Mouse (Mus musculus) midbrain, embryonic 16.5 days (tissue): ENCODE measurements at regions not wholly inside any gene's neighbourhood (a gene's known extent, or its start where the extent isn't known, plus 50 kb on each side); places are given as distances from the start of the nearest gene placed in this dataset.
"Not testable (repeated sequence)": the region's sequence is repeated elsewhere in the genome, so short reads cannot be mapped to it uniquely, and the experiment has no call there.

ENCODE experiments used
- ATAC-seq: fragments of 200-750 bp; cut with Nextera tagmentation; 2 replicates; pipeline ENCODE4 v1.8.0; 2017; ENCODE audit warnings: moderate TSS enrichment
- H3K27ac ChIP-seq: fragments of 300-500 bp; sonication (generic); 2 replicates; pipeline ENCODE4 v1.5.1; 2014; ENCODE audit warnings: mild to moderate bottlenecking, low read length, mixed read lengths
- H3K27me3 ChIP-seq: fragments of 300-500 bp; sonication (generic); 2 replicates; pipeline ENCODE4 v1.6.1; 2014; ENCODE audit warnings: low read depth, low read length, mixed read lengths; ENCODE audit not compliant: control insufficient read depth, insufficient read depth
- H3K36me3 ChIP-seq: fragments of 300-500 bp; sonication (generic); 2 replicates; pipeline ENCODE4 v1.6.1; 2014; ENCODE audit warnings: mild to moderate bottlenecking, low read length, moderate library complexity, mixed read lengths; ENCODE audit not compliant: control insufficient read depth, insufficient read depth
- H3K4me1 ChIP-seq: fragments of 300-500 bp; sonication (generic); 2 replicates; pipeline ENCODE4 v1.6.1; 2014; ENCODE audit warnings: mild to moderate bottlenecking, low read length, mixed read lengths; ENCODE audit not compliant: control insufficient read depth, insufficient read depth
- H3K4me2 ChIP-seq: fragments of 300-500 bp; sonication (generic); 2 replicates; pipeline ENCODE4 v1.6.1; 2014; ENCODE audit warnings: mild to moderate bottlenecking, low read length, mixed read lengths
- H3K4me3 ChIP-seq: fragments of 300-500 bp; sonication (generic); 2 replicates; pipeline ENCODE4 v1.5.1; 2014; ENCODE audit warnings: low read depth, mild to moderate bottlenecking, low read length, moderate library complexity, mixed read lengths
- H3K9ac ChIP-seq: fragments of 300-500 bp; sonication (generic); 2 replicates; pipeline ENCODE4 v1.6.1; 2014; ENCODE audit warnings: low read depth, low read length, mixed read lengths
- H3K9me3 ChIP-seq: fragments of 300-500 bp; sonication (generic); replicated peaks from 2 replicates; pipeline ENCODE4 v1.6.1; 2014; ENCODE audit warnings: mild to moderate bottlenecking, low read length, mixed read lengths; ENCODE audit not compliant: control insufficient read depth, poor library complexity, severe bottlenecking
- WGBS: fragments of 180-500 bp; shearing (Covaris S2); extraction: QIAGEN DNeasy Blood & Tissue Kit; methylation state at CpG from one replicate; pipeline ENCODE4 v1.1.7; 2014; 5-methylcytosine and 5-hydroxymethylcytosine counted together

- H3K27ac ChIP-seq, result no peak overlapping the region
- no peak overlapping the region for H3K4me3 ChIP-seq
- ATAC-seq, result no peak
- no peak overlapping the region for H3K9ac ChIP-seq
- whole genome bisulfite sequencing, result 83% methylated on average over 9 of the region's 9 CpGs
- no peaks in the 10 kb centered on the region for H3K27me3 ChIP-seq
- H3K9me3 ChIP-seq, result no peaks in the 10 kb centered on the region
- H3K36me3 ChIP-seq, result no peaks in the 10 kb centered on the region
- H3K4me1 ChIP-seq, result no peaks in the 10 kb centered on the region
- no peak overlapping the region for H3K4me2 ChIP-seq
These were observed 136.6 kb upstream of the Spin1 start for GRCm38 (mm10) chr13:50964070-50964469.

- H3K4me2 ChIP-seq, H3K9ac ChIP-seq, H3K4me3 ChIP-seq, H3K9me3 ChIP-seq, H3K27ac ChIP-seq, H3K36me3 ChIP-seq, ATAC-seq, H3K27me3 ChIP-seq, H3K4me1 ChIP-seq: not testable (repeated sequence)
- 82% methylated on average over 7 of the region's 7 CpGs for WGBS
These were observed 135.6 kb upstream of the Spin1 start for GRCm38 (mm10) chr13:50965041-50965440.

- no peak overlapping the region for H3K9ac ChIP-seq
- no peak overlapping the region for H3K4me2 ChIP-seq
- no peaks in the 10 kb centered on the region for H3K27me3 ChIP-seq
- no peak for ATAC-seq
- H3K4me3 ChIP-seq, result no peak overlapping the region
- H3K4me1 ChIP-seq, result no peaks in the 10 kb centered on the region
- H3K27ac ChIP-seq, result no peak overlapping the region
- no peaks in the 10 kb centered on the region for H3K36me3 ChIP-seq
- 64% methylated on average over 4 of the region's 4 CpGs for WGBS
- no peaks in the 10 kb centered on the region for H3K9me3 ChIP-seq
These were observed 135.0 kb upstream of the Spin1 start for GRCm38 (mm10) chr13:50965678-50966077.

GRCm38 (mm10) chr13:50966826-50967225 lies 133.9 kb upstream of the Spin1 start:
- Histone ChIP-seq H3K4me2 (no peak overlapping the region), H3K9ac (no peak overlapping the region), H3K4me3 (no peak overlapping the region), H3K27ac (no peak overlapping the region), H3K9me3 (no peaks in the 10 kb centered on the region), H3K36me3 (no peaks in the 10 kb centered on the region), H3K4me1 (no peaks in the 10 kb centered on the region), H3K27me3 (no peaks in the 10 kb centered on the region)
- no peak for ATAC-seq
- 85% methylated on average over 2 of the region's 2 CpGs for WGBS

- peak; percentile 75; the same call in 1 of the 2 replicates for ATAC-seq
- WGBS, result 39% methylated on average over 8 of the region's 8 CpGs
- no peaks in the 10 kb centered on the region for H3K9me3 ChIP-seq
These were observed 127.3 kb upstream of the Spin1 start for GRCm38 (mm10) chr13:50973379-50973778.

GRCm38 (mm10) chr13:50975306-50975920 lies 125.3 kb upstream of the Spin1 start:
- no peak overlapping the region for H3K27ac ChIP-seq
- 83% methylated on average over 12 of the region's 12 CpGs for WGBS
- no peaks in the 10 kb centered on the region for H3K9me3 ChIP-seq
- no peaks in the 10 kb centered on the region for H3K36me3 ChIP-seq
- no peaks in the 10 kb centered on the region for H3K27me3 ChIP-seq
- no peak for ATAC-seq
- no peak overlapping the region for H3K4me3 ChIP-seq
- H3K4me1 ChIP-seq, result no peaks in the 10 kb centered on the region
- no peak overlapping the region for H3K9ac ChIP-seq
- H3K4me2 ChIP-seq, result no peak overlapping the region

More at GRCm38 (mm10) chr13:50973379-50973778, 127.3 kb upstream of the Spin1 start:
- Histone ChIP-seq H3K27ac (no peak overlapping the region), H3K9ac (no peak overlapping the region), H3K36me3 (no peaks in the 10 kb centered on the region), H3K4me3 (no peak overlapping the region), H3K4me1 (no peaks in the 10 kb centered on the region), H3K4me2 (no peak overlapping the region), H3K27me3 (no peaks in the 10 kb centered on the region)

GRCm38 (mm10) chr13:50982005-50982404 lies 118.7 kb upstream of the Spin1 start:
- WGBS, result 57% methylated on average over 1 of the region's 1 CpGs
- Histone ChIP-seq H3K27me3 (no peaks in the 10 kb centered on the region), H3K36me3 (no peaks in the 10 kb centered on the region), H3K4me2 (no peak overlapping the region), H3K4me1 (no peaks in the 10 kb centered on the region), H3K27ac (no peak overlapping the region), H3K9me3 (no peaks in the 10 kb centered on the region), H3K4me3 (no peak overlapping the region), H3K9ac (no peak overlapping the region)
- ATAC-seq, result no peak

GRCm38 (mm10) chr13:50982990-50983389 lies 117.7 kb upstream of the Spin1 start:
- no peak overlapping the region for H3K4me2 ChIP-seq
- H3K27ac ChIP-seq, result no peak overlapping the region
- no peaks in the 10 kb centered on the region for H3K9me3 ChIP-seq
- no peaks in the 10 kb centered on the region for H3K27me3 ChIP-seq
- H3K4me3 ChIP-seq, result no peak overlapping the region
- 89% methylated on average over 10 of the region's 10 CpGs for WGBS
- ATAC-seq, result no peak
- no peaks in the 10 kb centered on the region for H3K36me3 ChIP-seq
- H3K9ac ChIP-seq, result no peak overlapping the region
- H3K4me1 ChIP-seq, result no peaks in the 10 kb centered on the region

GRCm38 (mm10) chr13:50991726-50992432 lies 108.8 kb upstream of the Spin1 start:
- no peaks in the 10 kb centered on the region for H3K27me3 ChIP-seq
- no peak overlapping the region for H3K4me3 ChIP-seq
- 86% methylated on average over 9 of the region's 9 CpGs for WGBS
- H3K36me3 ChIP-seq, result no peaks in the 10 kb centered on the region
- ATAC-seq, result no peak
- no peak overlapping the region for H3K9ac ChIP-seq
- H3K9me3 ChIP-seq, result no peaks in the 10 kb centered on the region
- no peak overlapping the region for H3K27ac ChIP-seq
- no peaks in the 10 kb centered on the region for H3K4me1 ChIP-seq
- no peak overlapping the region for H3K4me2 ChIP-seq
